Mouse (Mus musculus): ENCODE data around the gene Wdr31.

GRCm38 (mm10) chr4:62502969-62503368, 32.3 kb upstream of the Wdr31 start:
- TF ChIP-seq JUN (IDR thresholded peaks at IDR 0.05; ENCODE audit: insufficient read depth, low read depth, low read length): no peak
- TF ChIP-seq EP300 (IDR thresholded peaks at IDR 0.05; ENCODE audit: low read length): no peak
- TF ChIP-seq CHD1 (IDR thresholded peaks at IDR 0.05; ENCODE audit: low read depth, low read length): no peak
- TF ChIP-seq TBP (conservative IDR thresholded peaks at IDR 0.05; ENCODE audit: low read depth, low read length): no peak
- no peak for TF ChIP-seq NELFE (IDR thresholded peaks at IDR 0.05; ENCODE audit: low read depth, low read length)
- TF ChIP-seq GABPA (IDR thresholded peaks at IDR 0.05; ENCODE audit: insufficient replicate concordance, low read depth, low read length): no peak
- no peak for TF ChIP-seq CTCF (conservative IDR thresholded peaks at IDR 0.05 in 1 of 2, IDR thresholded peaks at IDR 0.05 in 1 of 2; ENCODE audit: low read depth in 2 of 2, low read length in 2 of 2)
- TF ChIP-seq TCF12 (IDR thresholded peaks at IDR 0.05; ENCODE audit: low read depth, low read length): no peak
